Mouse (Mus musculus) liver, postnatal 0 days (tissue): ENCODE data around the gene Dcaf15.

Experiments used
- CTCF ChIP-seq: sonication (generic); IDR thresholded peaks from 2 replicates; pipeline ENCODE4 v1.5.1; 2016; ENCODE audit warnings: antibody characterized with exemption, low read depth
- EP300 ChIP-seq: IDR thresholded peaks from 2 replicates; pipeline ENCODE4 v1.6.1; 2016; ENCODE audit warnings: antibody characterized with exemption, low read depth, mild to moderate bottlenecking

- TF ChIP-seq CTCF (no peak), EP300 (no peak)
Observed at GRCm38 (mm10) chr8:84106216-84107040, 1.9 kb upstream of the Dcaf15 start.
